Mouse (Mus musculus) MEL (cell line): ENCODE results near the gene Lrrn4cl. TPM values are rescaled to one million over a fixed set of nuclear protein-coding genes. Genes with fewer than 3 reads are reported as not detected.
A peak's percentile ranks its signal among the peaks of the same experiment; 100 is the strongest.

Experiments used
- DNase-seq: peaks from one replicate; pipeline ENCODE4 v3.0.0; 2011; ENCODE audit warnings: low read depth, low spot score
- H3K27ac ChIP-seq: 2 replicates; pipeline ENCODE4 v1.5.1; 2012; ENCODE audit warnings: low read depth, mild to moderate bottlenecking, control low read depth, low read length, moderate library complexity; ENCODE audit not compliant: control insufficient read depth
- H3K27me3 ChIP-seq, 2 experiments: fragments of 150-350 bp in 1 of 2; sonication (generic) in 1 of 2; 2 replicates each; pipeline ENCODE4 v1.6.1; 2012; ENCODE audit warnings: low read length in 2 of 2, mild to moderate bottlenecking in 2 of 2, improper control_type of control experiment in 1 of 2, moderate library complexity in 1 of 2; ENCODE audit not compliant: insufficient read depth in 2 of 2, control insufficient read depth in 1 of 2
- H3K36me3 ChIP-seq, 2 experiments: 2 replicates each; pipeline ENCODE4 v1.6.1; 2012 to 2014; ENCODE audit warnings: low read length in 2 of 2, improper control_type of control experiment in 1 of 2, inconsistent platforms in 1 of 2, mild to moderate bottlenecking in 1 of 2; ENCODE audit not compliant: insufficient read depth in 2 of 2, control insufficient read depth in 1 of 2
- H3K4me1 ChIP-seq, 2 experiments: fragments of 150-350 bp in 1 of 2; sonication (generic) in 1 of 2; 2 replicates each; pipeline ENCODE4 v1.6.1; 2012; ENCODE audit warnings: low read length in 2 of 2, improper control_type of control experiment in 1 of 2, mild to moderate bottlenecking in 1 of 2; ENCODE audit not compliant: insufficient read depth in 2 of 2, control insufficient read depth in 1 of 2
- H3K4me3 ChIP-seq, 2 experiments: fragments of 150-350 bp in 1 of 2; sonication (generic) in 1 of 2; 2 replicates each; pipeline ENCODE4 v1.5.1; 2012; ENCODE audit warnings: low read depth in 2 of 2, low read length in 2 of 2, mild to moderate bottlenecking in 2 of 2, moderate library complexity in 2 of 2, control low read depth in 1 of 2, improper control_type of control experiment in 1 of 2; ENCODE audit not compliant: control insufficient read depth in 1 of 2, insufficient read depth in 1 of 2
- H3K79me2 ChIP-seq: 2 replicates; pipeline ENCODE4 v1.6.1; 2012; ENCODE audit warnings: mild to moderate bottlenecking, low read length, moderate library complexity; ENCODE audit not compliant: control insufficient read depth, poor library complexity, insufficient read depth
- H3K9ac ChIP-seq: 2 replicates; pipeline ENCODE4 v1.6.1; 2012; ENCODE audit warnings: low read depth, mild to moderate bottlenecking, control low read depth, low read length, moderate library complexity; ENCODE audit not compliant: control insufficient read depth, poor library complexity, severe bottlenecking
- H3K9me3 ChIP-seq: fragments of 150-350 bp; sonication (generic); replicated peaks from 2 replicates; pipeline ENCODE4 v1.6.1; 2012; ENCODE audit warnings: mild to moderate bottlenecking, low read length, improper control_type of control experiment, moderate library complexity; ENCODE audit not compliant: insufficient read depth
- BHLHE40 ChIP-seq: IDR thresholded peaks from 2 replicates; pipeline ENCODE4 v1.6.1; 2012; ENCODE audit warnings: low read depth, mild to moderate bottlenecking, inconsistent platforms, low read length, improper control_type of control experiment, borderline replicate concordance
- CHD1 ChIP-seq: IDR thresholded peaks from 2 replicates; pipeline ENCODE4 v1.6.1; 2012; ENCODE audit warnings: low read depth, mild to moderate bottlenecking, inconsistent platforms, low read length, improper control_type of control experiment
- CTCF ChIP-seq, 3 experiments: IDR thresholded peaks in 2 of 3; conservative IDR thresholded peaks in 1 of 3; 2 replicates each; pipeline ENCODE4 v1.5.1; 2011 to 2012; ENCODE audit warnings: low read length in 3 of 3, low read depth in 2 of 3, mild to moderate bottlenecking in 2 of 3, improper control_type of control experiment in 1 of 3, inconsistent platforms in 1 of 3, mixed read lengths in 1 of 3, moderate library complexity in 1 of 3; ENCODE audit not compliant: control insufficient read depth in 1 of 3, insufficient read depth in 1 of 3, poor library complexity in 1 of 3, severe bottlenecking in 1 of 3
- ELF1 ChIP-seq: IDR thresholded peaks from 2 replicates; pipeline ENCODE4 v1.6.1; 2014; ENCODE audit warnings: low read depth, mild to moderate bottlenecking, inconsistent platforms, low read length, improper control_type of control experiment, moderate library complexity
- EP300 ChIP-seq, 2 experiments: IDR thresholded peaks; 2 replicates each; pipeline ENCODE4 v1.6.1; 2011; ENCODE audit warnings: improper control_type of control experiment in 2 of 2, low read length in 2 of 2, low read depth in 1 of 2, mild to moderate bottlenecking in 1 of 2
- ETS1 ChIP-seq: IDR thresholded peaks from 2 replicates; pipeline ENCODE4 v1.6.1; 2012; ENCODE audit warnings: low read depth, mild to moderate bottlenecking, inconsistent platforms, low read length, improper control_type of control experiment, moderate library complexity
- GABPA ChIP-seq: IDR thresholded peaks from 2 replicates; pipeline ENCODE4 v1.6.1; 2012; ENCODE audit warnings: low read depth, mild to moderate bottlenecking, inconsistent platforms, low read length, improper control_type of control experiment, moderate library complexity
- GATA1 ChIP-seq: IDR thresholded peaks from 2 replicates; pipeline ENCODE4 v1.6.1; 2011; ENCODE audit warnings: low read depth, low read length, improper control_type of control experiment
- JUND ChIP-seq: IDR thresholded peaks from 2 replicates; pipeline ENCODE4 v1.6.1; 2011; ENCODE audit warnings: low read depth, mild to moderate bottlenecking, improper control_type of control experiment, low read length
- KAT2A ChIP-seq: conservative IDR thresholded peaks from 2 replicates; pipeline ENCODE4 v1.6.1; 2012; ENCODE audit warnings: low read depth, low read length, improper control_type of control experiment, inconsistent platforms
- MAX ChIP-seq: IDR thresholded peaks from 2 replicates; pipeline ENCODE4 v1.6.1; 2011; ENCODE audit warnings: low read length, improper control_type of control experiment
- MAZ ChIP-seq: IDR thresholded peaks from 2 replicates; pipeline ENCODE4 v1.6.1; 2012; ENCODE audit warnings: low read depth, mild to moderate bottlenecking, inconsistent platforms, low read length, improper control_type of control experiment
- MEF2A ChIP-seq: IDR thresholded peaks from 2 replicates; pipeline ENCODE4 v1.6.1; 2014; ENCODE audit warnings: low read depth, mild to moderate bottlenecking, inconsistent platforms, low read length, improper control_type of control experiment; ENCODE audit not compliant: poor library complexity, insufficient replicate concordance, severe bottlenecking; ENCODE audit errors: extremely low read depth
- MXI1 ChIP-seq: IDR thresholded peaks from 2 replicates; pipeline ENCODE4 v1.6.1; 2011; ENCODE audit warnings: mild to moderate bottlenecking, low read depth, low read length, improper control_type of control experiment
- MYB ChIP-seq: IDR thresholded peaks from 2 replicates; pipeline ENCODE4 v1.6.1; 2011; ENCODE audit warnings: mild to moderate bottlenecking, low read depth, low read length, improper control_type of control experiment
- MYC ChIP-seq: IDR thresholded peaks from 2 replicates; pipeline ENCODE4 v1.6.1; 2011; ENCODE audit warnings: low read depth, mild to moderate bottlenecking, low read length, improper control_type of control experiment, moderate library complexity
- NELFE ChIP-seq: IDR thresholded peaks from 2 replicates; pipeline ENCODE4 v1.6.1; 2011; ENCODE audit warnings: low read depth, low read length, improper control_type of control experiment
- POLR2AphosphoS5 ChIP-seq: IDR thresholded peaks from 2 replicates; pipeline ENCODE4 v1.6.1; 2012; ENCODE audit warnings: low read depth, borderline replicate concordance, mild to moderate bottlenecking, inconsistent platforms, low read length, moderate library complexity, mixed read lengths
- SIN3A ChIP-seq: IDR thresholded peaks from 2 replicates; pipeline ENCODE4 v1.6.1; 2012; ENCODE audit warnings: low read length, improper control_type of control experiment, inconsistent platforms
- SMC3 ChIP-seq: IDR thresholded peaks from 2 replicates; pipeline ENCODE4 v1.6.1; 2011; ENCODE audit warnings: low read depth, low read length, improper control_type of control experiment
- TAL1 ChIP-seq: IDR thresholded peaks from 2 replicates; pipeline ENCODE4 v1.6.1; 2012; ENCODE audit warnings: mild to moderate bottlenecking, inconsistent platforms, low read length, moderate library complexity, mixed read lengths
- TBP ChIP-seq: IDR thresholded peaks from 2 replicates; pipeline ENCODE4 v1.8.0; 2011; ENCODE audit warnings: low read depth, low read length, improper control_type of control experiment
- TCF12 ChIP-seq: IDR thresholded peaks from 2 replicates; pipeline ENCODE4 v1.6.1; 2014; ENCODE audit warnings: low read depth, mild to moderate bottlenecking, inconsistent platforms, low read length, improper control_type of control experiment, moderate library complexity
- USF1 ChIP-seq: IDR thresholded peaks from 2 replicates; pipeline ENCODE4 v1.6.1; 2014; ENCODE audit warnings: low read depth, mild to moderate bottlenecking, inconsistent platforms, low read length, improper control_type of control experiment, moderate library complexity
- USF2 ChIP-seq, 2 experiments: IDR thresholded peaks; 2 replicates each; pipeline ENCODE4 v1.6.1; 2011 to 2012; ENCODE audit warnings: improper control_type of control experiment in 2 of 2, low read length in 2 of 2, borderline replicate concordance in 1 of 2, inconsistent platforms in 1 of 2, low read depth in 1 of 2, mild to moderate bottlenecking in 1 of 2; ENCODE audit not compliant: insufficient read depth in 1 of 2
- ZC3H11A ChIP-seq: IDR thresholded peaks from 2 replicates; pipeline ENCODE4 v1.6.1; 2012; ENCODE audit warnings: low read depth, mild to moderate bottlenecking, inconsistent platforms, low read length, improper control_type of control experiment
- ZMIZ1 ChIP-seq: IDR thresholded peaks from 2 replicates; pipeline ENCODE4 v1.6.1; 2012; ENCODE audit warnings: low read depth, mild to moderate bottlenecking, inconsistent platforms, low read length, improper control_type of control experiment, moderate library complexity
- ZNF384 ChIP-seq: IDR thresholded peaks from 2 replicates; pipeline ENCODE4 v1.6.1; 2012; ENCODE audit warnings: low read depth, mild to moderate bottlenecking, inconsistent platforms, low read length, improper control_type of control experiment
- polyA plus RNA-seq, 2 experiments: library from polyadenylated mRNA; stranded (reverse) in 1 of 2; unstranded in 1 of 2; fragments of >175 nt in 1 of 2; fragments of >200 nt in 1 of 2; gene quantifications; 2 replicates each; pipeline versions ENCODE4 v1.2.1 to v1.2.4; 2012; ENCODE audit warnings: low replicate concordance in 2 of 2, low read depth in 1 of 2; ENCODE audit not compliant: insufficient read length in 2 of 2, insufficient read depth in 1 of 2, missing spikeins in 1 of 2
- total RNA-seq: library from RNA; depleted of rRNA; stranded (reverse); fragments of 300-350 nt; gene quantifications from 2 replicates; pipeline ENCODE4 v1.2.3, GENCODE M21; 2012

Gene Lrrn4cl
- total and polyA plus RNA-seq, 3 experiments: 0.15 to 0.54 TPM; not detected in 1

DNA sequence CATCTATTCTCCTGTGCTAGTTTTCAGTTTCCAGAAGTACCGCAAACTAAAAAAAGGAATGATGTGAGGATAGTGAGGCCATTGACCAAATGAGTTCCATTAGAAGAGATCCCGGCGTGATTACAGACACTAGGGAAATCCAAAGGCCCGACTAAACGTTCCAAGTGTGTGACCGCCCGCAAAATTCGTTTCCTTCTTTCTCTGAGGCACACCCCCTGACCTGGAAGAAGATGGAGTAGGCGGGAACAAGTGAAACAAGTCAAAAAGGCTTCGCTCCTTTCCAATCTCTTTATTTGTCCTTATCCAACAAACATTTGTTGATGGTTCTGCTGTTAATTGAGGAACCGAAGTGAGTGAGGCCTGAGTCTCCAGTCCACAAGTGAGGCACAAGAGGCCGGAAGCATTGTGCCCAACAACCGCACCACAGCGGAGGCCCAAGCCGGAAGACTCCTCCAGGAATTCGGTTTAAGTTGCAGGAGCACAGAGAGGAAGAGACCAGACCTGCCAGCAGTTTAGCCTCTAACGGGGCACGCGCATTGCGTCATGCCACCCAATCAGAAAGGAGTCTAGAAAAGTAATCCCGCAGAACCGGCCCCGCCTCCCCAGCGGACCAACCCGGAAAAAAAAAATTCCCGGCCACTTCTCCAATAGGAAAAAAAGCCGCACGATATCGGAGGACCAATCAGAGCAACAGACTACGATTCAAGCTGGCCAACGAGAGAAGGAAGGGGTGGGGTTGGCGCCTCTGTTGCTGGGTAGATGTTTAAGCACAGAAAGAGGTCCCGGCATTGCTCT lies 31.6 kb upstream of the Lrrn4cl start, which contains the start of gene Ttc9c (continued):
- TF ChIP-seq USF2 (IDR thresholded peaks at IDR 0.05; ENCODE audit: borderline replicate concordance in 1 of 2, insufficient read depth in 1 of 2, low read depth in 1 of 2, low read length in 2 of 2) (no peak), CHD1 (no peak; the same call in 1 of the 2 replicates), MAX (0 out of 2 replicates have a peak, but pooled peaks have one; percentile 3), MXI1 (peak; percentile 27), ZC3H11A (no peak), GATA1 (peak; percentile 45; the same call in 1 of the 2 replicates), TCF12 (peak; percentile 50; the same call in 1 of the 2 replicates), ZMIZ1 (no peak; the same call in 1 of the 2 replicates), USF1 (peak; percentile 62), KAT2A (peak; percentile 67), SMC3 (no peak)

DNA sequence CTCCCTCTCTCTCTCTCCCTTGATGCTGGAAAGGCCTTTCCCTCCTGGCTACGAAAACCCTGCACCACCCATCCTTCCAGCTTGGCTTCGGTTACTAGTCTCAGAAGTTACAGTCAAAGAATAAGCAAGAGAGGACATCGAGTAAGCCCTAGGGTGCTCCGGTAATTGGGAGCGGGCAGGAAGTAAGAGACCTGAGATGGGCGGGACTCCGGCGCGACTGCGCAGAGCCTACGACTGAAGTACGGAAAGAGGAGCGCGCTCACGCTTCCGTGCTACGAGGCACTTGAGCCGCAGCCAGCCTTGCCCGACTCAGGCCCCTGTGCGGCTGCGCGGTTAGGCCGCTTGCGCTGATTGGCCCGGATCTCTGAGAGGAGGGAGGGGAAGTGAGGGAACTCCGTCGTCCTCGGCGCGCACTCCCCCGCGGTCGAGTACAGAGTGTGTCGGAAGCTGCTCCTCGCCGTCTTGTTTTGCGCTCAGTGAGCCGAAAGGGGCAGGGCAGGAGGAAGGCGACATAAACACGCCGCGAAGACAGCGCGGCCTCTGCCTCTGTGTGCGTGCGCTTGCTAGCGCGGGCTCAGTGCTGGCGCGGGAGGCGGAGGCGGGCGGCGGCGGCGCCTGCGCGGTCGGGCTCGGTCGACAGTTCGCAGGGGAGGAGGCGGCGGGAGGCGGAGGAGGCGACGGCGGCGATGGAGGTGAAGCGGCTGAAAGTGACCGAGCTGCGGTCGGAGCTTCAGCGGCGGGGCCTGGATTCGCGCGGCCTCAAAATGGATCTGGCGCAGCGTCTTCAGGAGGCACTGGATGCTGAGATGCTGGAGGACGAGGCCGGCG lies 30.8 kb upstream of the Lrrn4cl start, which contains the start of gene Hnrnpul2:
Gene Hnrnpul2 (plus strand): TSS at position 415 of the 828 bp plus-strand sequence.
- no peaks in the 10 kb centered on the region for H3K9me3 ChIP-seq
- peak; percentile 100 for DNase-seq
- TF ChIP-seq MAZ (0 out of 2 replicates have a peak, but pooled peaks have one; percentile 67), SIN3A (peak; percentile 88), GATA1 (no peak), TBP (peak; percentile 59), SMC3 (no peak), CHD1 (0 out of 2 replicates have a peak, but pooled peaks have one; percentile 30), ETS1 (peak; percentile 40), USF2 (IDR thresholded peaks at IDR 0.05; ENCODE audit: borderline replicate concordance in 1 of 2, insufficient read depth in 1 of 2, low read depth in 1 of 2, low read length in 2 of 2) (no peak), ZMIZ1 (peak; percentile 91; the same call in 1 of the 2 replicates), TAL1 (no peak), ZNF384 (no peak; the same call in 1 of the 2 replicates), GABPA (no peak), KAT2A (peak; percentile 53), MYC (peak; percentile 31; the same call in 1 of the 2 replicates), NELFE (peak; percentile 96), USF1 (0 out of 2 replicates have a peak, but pooled peaks have one; percentile 13), EP300 (IDR thresholded peaks at IDR 0.05; ENCODE audit: low read depth in 1 of 2, low read length in 2 of 2) (peak in 1 of 2 experiments; percentile 36; a peak in 2 of 4 replicates), CTCF (IDR thresholded peaks at IDR 0.05 in 2 of 3, conservative IDR thresholded peaks at IDR 0.05 in 1 of 3; ENCODE audit: control insufficient read depth in 1 of 3, insufficient read depth in 1 of 3, low read depth in 2 of 3, low read length in 3 of 3, poor library complexity in 1 of 3, severe bottlenecking in 1 of 3) (no peak), ELF1 (peak; percentile 89), JUND (no peak), TCF12 (peak; percentile 55; the same call in 1 of the 2 replicates), BHLHE40 (0 out of 2 replicates have a peak, but pooled peaks have one; percentile 12), MAX (peak; percentile 77; the same call in 1 of the 2 replicates), MYB (no peak), POLR2AphosphoS5 (peak; percentile 92; the same call in 1 of the 2 replicates), MEF2A (no peak)

More for the DNA sequence above, 30.8 kb upstream of the Lrrn4cl start, which contains the start of gene Hnrnpul2:
- H3K79me2 ChIP-seq: peaks cover 55% of the 10 kb centered on the region
- no peaks in the 10 kb centered on the region for H3K27me3 ChIP-seq
- peak within 1 kb of the TSS; percentile 96 to 98 for H3K4me3 ChIP-seq
- H3K9ac ChIP-seq: peak within 1 kb of the TSS; percentile 93
- H3K36me3 ChIP-seq: peaks cover 16 to 29% of the 10 kb centered on the region in 2 experiments
- peak within 1 kb of the TSS; percentile 98 for H3K27ac ChIP-seq
- H3K4me1 ChIP-seq: peaks cover 5 to 11% of the 10 kb centered on the region in 2 experiments; a peak in 3 of 4 replicates
